In genomic region chr2:167272706-167273105, GRCm38 (mm10) we compare ENCODE assay signal across 17 mouse cellular contexts. TPM values are rescaled to one million over a fixed set of nuclear protein-coding genes. Genes with fewer than 3 reads are reported as not detected.
DNase-seq lines count a peak whose midpoint lies in the region; ATAC-seq and TF ChIP-seq lines count a peak whose summit lies in the region.
"Had no signal": no experiment of that assay in that cellular context is flagged by ENCODE, and none has a peak within 500 bp of the region (broad histone marks: within the 10 kb centered on the region; RNA-seq: fewer than 3 reads in every experiment).

No protein-coding gene starts in this region.

- H3K4me1 ChIP-seq in lung, adult 2 months (ENCODE audit: control insufficient read depth, insufficient read depth, low read length): no peaks in the 10 kb centered on the region
- peaks cover 0 to 11% of the 10 kb centered on the region in 2 experiments; a peak in 3 of 4 replicates for H3K4me1 ChIP-seq in MEL (ENCODE audit: control insufficient read depth in 1 of 2, insufficient read depth in 2 of 2, low read length in 2 of 2)
- no peaks in the 10 kb centered on the region for H3K4me1 ChIP-seq in liver, postnatal 0 days (ENCODE audit: insufficient read depth)
- no peaks in the 10 kb centered on the region for H3K4me1 ChIP-seq in hindbrain, embryonic 11.5 days (replicated peaks; ENCODE audit: control insufficient read depth, insufficient read depth, low read length)
- H3K4me1 ChIP-seq: embryonic facial prominence, embryonic 12.5 days; kidney, embryonic 15.5 days; limb, embryonic 15.5 days; midbrain, embryonic 15.5 days; stomach, embryonic 15.5 days had no signal

- no peak overlapping the region for H3K4me3 ChIP-seq in lung, adult 2 months (replicated peaks; ENCODE audit: extremely low read depth, low read depth, low read length)
- H3K4me3 ChIP-seq in MEL (ENCODE audit: control insufficient read depth in 1 of 2, insufficient read depth in 1 of 2, low read depth in 2 of 2, low read length in 2 of 2): no peak overlapping the region
- H3K4me3 ChIP-seq in liver, postnatal 0 days (ENCODE audit: low read depth, low read length): no peak overlapping the region
- no peak overlapping the region for H3K4me3 ChIP-seq in hindbrain, embryonic 11.5 days (ENCODE audit: low read depth, low read length)
- H3K4me3 ChIP-seq: embryonic facial prominence, embryonic 12.5 days; kidney, embryonic 15.5 days; limb, embryonic 15.5 days; midbrain, embryonic 15.5 days; stomach, embryonic 15.5 days had no signal

- H3K9me3 ChIP-seq in MEL (replicated peaks; ENCODE audit: insufficient read depth, low read length): no peaks in the 10 kb centered on the region
- no peaks in the 10 kb centered on the region for H3K9me3 ChIP-seq in liver, postnatal 0 days (ENCODE audit: low read length)
- no peaks in the 10 kb centered on the region for H3K9me3 ChIP-seq in hindbrain, embryonic 11.5 days (ENCODE audit: control insufficient read depth, low read length)
- H3K9me3 ChIP-seq: embryonic facial prominence, embryonic 12.5 days; kidney, embryonic 15.5 days; limb, embryonic 15.5 days; midbrain, embryonic 15.5 days; stomach, embryonic 15.5 days had no signal

- no peak overlapping the region for H3K9ac ChIP-seq in MEL (ENCODE audit: control insufficient read depth, low read depth, low read length, poor library complexity, severe bottlenecking)
- no peak overlapping the region for H3K9ac ChIP-seq in liver, postnatal 0 days (replicated peaks)
- no peak overlapping the region for H3K9ac ChIP-seq in hindbrain, embryonic 11.5 days (ENCODE audit: low read depth, low read length)
- H3K9ac ChIP-seq: embryonic facial prominence, embryonic 12.5 days; kidney, embryonic 15.5 days; limb, embryonic 15.5 days; midbrain, embryonic 15.5 days; stomach, embryonic 15.5 days had no signal

- no peak for TF ChIP-seq RAD21 in MEL (IDR thresholded peaks at IDR 0.05; ENCODE audit: low read depth, low read length)

- H3K27ac ChIP-seq in MEL (ENCODE audit: control insufficient read depth, low read depth, low read length): peak overlapping the region; percentile 49
- H3K27ac ChIP-seq in liver, postnatal 0 days (ENCODE audit: low read depth): no peak overlapping the region
- H3K27ac ChIP-seq in hindbrain, embryonic 11.5 days (ENCODE audit: low read depth, low read length): no peak overlapping the region
- H3K27ac ChIP-seq: embryonic facial prominence, embryonic 12.5 days; kidney, embryonic 15.5 days; limb, embryonic 15.5 days; midbrain, embryonic 15.5 days; stomach, embryonic 15.5 days had no signal

- peak; percentile 1 for DNase-seq in cerebellum, adult 11-12 months
- DNase-seq in cerebellum, adult 18-20 months: no peak
- peak; percentile 0 for DNase-seq in lung, adult 2 months
- no peak for DNase-seq in lung, postnatal 36 days
- DNase-seq in MEL (ENCODE audit: low read depth, low spot score): peak; percentile 40
- DNase-seq in heart, postnatal 4 days: peak; percentile 4
- DNase-seq in liver, postnatal 0 days: no peak
- no peak for DNase-seq in hindbrain, embryonic 11.5 days (ENCODE audit: low spot score)
- DNase-seq: cerebellum, adult 11 months; thymus, postnatal 25 days had no signal

- H3K36me3 ChIP-seq in MEL (ENCODE audit: control insufficient read depth in 1 of 2, insufficient read depth in 2 of 2, low read length in 2 of 2): peaks cover 0 to 5% of the 10 kb centered on the region in 2 experiments; a peak in 1 of 4 replicates
- H3K36me3 ChIP-seq in liver, postnatal 0 days (replicated peaks; ENCODE audit: insufficient read depth, low read length): no peaks in the 10 kb centered on the region
- H3K36me3 ChIP-seq in hindbrain, embryonic 11.5 days (ENCODE audit: control insufficient read depth, insufficient read depth, low read length): no peaks in the 10 kb centered on the region
- H3K36me3 ChIP-seq: embryonic facial prominence, embryonic 12.5 days; kidney, embryonic 15.5 days; limb, embryonic 15.5 days; midbrain, embryonic 15.5 days; stomach, embryonic 15.5 days had no signal

- H3K27me3 ChIP-seq in MEL (ENCODE audit: control insufficient read depth in 1 of 2, insufficient read depth in 2 of 2, low read length in 2 of 2): no peaks in the 10 kb centered on the region
- H3K27me3 ChIP-seq in liver, postnatal 0 days (ENCODE audit: insufficient read depth, low read length): no peaks in the 10 kb centered on the region
- H3K27me3 ChIP-seq in hindbrain, embryonic 11.5 days (ENCODE audit: control insufficient read depth, insufficient read depth, low read length): no peaks in the 10 kb centered on the region
- H3K27me3 ChIP-seq: embryonic facial prominence, embryonic 12.5 days; kidney, embryonic 15.5 days; midbrain, embryonic 15.5 days; stomach, embryonic 15.5 days had no signal

- no peak for TF ChIP-seq CTCF in lung, adult 2 months (IDR thresholded peaks at IDR 0.05; ENCODE audit: insufficient read depth, low read length)
- no peak for TF ChIP-seq CTCF in MEL (IDR thresholded peaks at IDR 0.05 in 2 of 3, conservative IDR thresholded peaks at IDR 0.05 in 1 of 3; ENCODE audit: control insufficient read depth in 1 of 3, insufficient read depth in 1 of 3, low read depth in 2 of 3, low read length in 3 of 3, poor library complexity in 1 of 3, severe bottlenecking in 1 of 3)
- no peak for TF ChIP-seq CTCF in liver, postnatal 0 days (IDR thresholded peaks at IDR 0.05; ENCODE audit: low read depth)

- no peak for TF ChIP-seq EP300 in MEL (IDR thresholded peaks at IDR 0.05; ENCODE audit: low read depth in 1 of 2, low read length in 2 of 2)
- TF ChIP-seq EP300 in liver, postnatal 0 days (IDR thresholded peaks at IDR 0.05; ENCODE audit: low read depth): no peak

- H3K4me2 ChIP-seq in liver, postnatal 0 days (ENCODE audit: low read depth, low read length): no peak overlapping the region
- no peak overlapping the region for H3K4me2 ChIP-seq in hindbrain, embryonic 11.5 days (replicated peaks; ENCODE audit: low read depth, low read length)
- H3K4me2 ChIP-seq: embryonic facial prominence, embryonic 12.5 days; kidney, embryonic 15.5 days; limb, embryonic 15.5 days; midbrain, embryonic 15.5 days; stomach, embryonic 15.5 days had no signal

- WGBS in lung, adult 2 months: 90% methylated on average over 3 of the region's 3 CpGs
- 78% methylated on average over 3 of the region's 3 CpGs for WGBS in liver, postnatal 0 days (ENCODE audit: insufficient replicate concordance)
- WGBS in hindbrain, embryonic 11.5 days: 88% methylated on average over 3 of the region's 3 CpGs

- no peak for TF ChIP-seq POLR2A in lung, adult 2 months (IDR thresholded peaks at IDR 0.05; ENCODE audit: borderline replicate concordance, extremely low read depth, low read depth, low read length)
- TF ChIP-seq POLR2A in MEL (IDR thresholded peaks at IDR 0.05; ENCODE audit: control insufficient read depth in 1 of 2, insufficient read depth in 1 of 2, low read depth in 1 of 2, low read length in 2 of 2, poor library complexity in 1 of 2): no peak

- H3K79me2 ChIP-seq in MEL (ENCODE audit: control insufficient read depth, insufficient read depth, low read length, poor library complexity): no peaks in the 10 kb centered on the region

- ATAC-seq in liver, postnatal 0 days: no peak
- no peak for ATAC-seq in hindbrain, embryonic 11.5 days (ENCODE audit: low FRiP score)
- ATAC-seq: inflammation-experienced regulatory T-cells, adult 6 months; midbrain, embryonic 15.5 days had no signal

TF ChIP-seq in MEL, 35 proteins besides CTCF, POLR2A, EP300 and RAD21:
- TF ChIP-seq GATA1 (IDR thresholded peaks at IDR 0.05; ENCODE audit: low read depth, low read length): no peak
- no peak for TF ChIP-seq MAX (IDR thresholded peaks at IDR 0.05; ENCODE audit: low read length)
TF ChIP-seq in MEL: peak in this region for 0.

RNA-seq across cellular contexts. Expression of gene Ptgis, which starts 32.3 kb away (rescaled TPM):
- 105 and 162 TPM in 2 replicates for polyA plus RNA-seq in lung, adult 2 months (2012; rRNA removed)
- total RNA-seq in MEL (2012; rRNA removed): 7.3 and 7.6 TPM in 2 replicates
- polyA plus RNA-seq in MEL (2012; ENCODE audit: insufficient read depth in 1 of 2, insufficient read length in 2 of 2, low read depth in 1 of 2, low replicate concordance in 2 of 2, missing spikeins in 1 of 2): 10 to 100 TPM in 1 of 2 experiments, not detected in 1; 12.7 TPM
- total RNA-seq in heart, postnatal 4 days (2021): 10 to 100 TPM; 36.7 to 40.9 TPM
- 1.1 and 1.8 TPM in 2 replicates for polyA plus RNA-seq in liver, postnatal 0 days (2015; fragmentation: Nextera tagmentation; extraction: Ambion mirVana)
- 7.4 and 10.5 TPM in 2 replicates for polyA plus RNA-seq in hindbrain, embryonic 11.5 days (2014; fragmentation: Nextera tagmentation; extraction: Ambion mirVana)
- total RNA-seq: megakaryocyte progenitor cell, adult 5-6 weeks had no signal
- polyA plus RNA-seq: inflammation-experienced regulatory T-cells, adult 6 months had no signal

Comparison
In these comparisons a context has a peak if more than half of its experiments do, and no peak if none do; other contexts are left out.
1. DNase-seq: peak in cerebellum, adult 11-12 months (single experiment), lung, adult 2 months (single experiment), MEL (single experiment) and heart, postnatal 4 days (single experiment); none in cerebellum, adult 18-20 months (0 of 2), lung, postnatal 36 days (single experiment), liver, postnatal 0 days (single experiment) and hindbrain, embryonic 11.5 days (single experiment).